In the genomic region with DNA sequence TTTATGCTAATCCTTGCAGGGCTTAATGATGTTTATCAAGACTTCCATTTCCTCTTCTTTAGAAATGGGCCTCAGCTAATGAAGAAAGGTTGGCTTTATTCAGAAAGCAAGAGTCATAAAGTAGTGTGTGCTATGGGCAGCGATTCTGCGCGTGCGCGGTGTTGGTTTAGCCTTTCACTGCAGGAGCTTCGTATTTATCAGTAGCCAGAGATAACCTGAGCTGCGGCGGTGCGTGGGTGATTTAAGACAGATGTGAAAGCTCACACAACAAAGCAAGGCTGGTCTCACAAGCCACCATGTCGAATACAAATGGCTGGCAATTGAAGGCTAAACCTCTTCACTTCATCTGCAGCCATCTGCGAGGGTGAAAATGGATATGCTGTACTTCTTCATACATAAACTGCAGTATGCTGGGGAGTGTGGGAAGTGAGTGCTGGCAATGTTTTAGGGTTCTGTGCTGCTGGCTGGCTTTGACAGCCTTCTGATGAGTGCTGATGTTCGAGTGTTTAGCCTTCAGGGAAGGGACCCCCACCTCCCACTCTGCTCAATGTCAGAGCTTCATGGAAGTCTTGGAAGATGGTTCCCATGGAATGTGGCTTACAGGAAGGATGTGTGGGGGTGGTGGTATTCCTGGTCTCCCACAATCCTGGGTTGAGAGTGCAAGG, we compare ENCODE assay signal across 9 mouse cellular contexts.
A peak's percentile ranks its signal among the peaks of the same experiment; 100 is the strongest.
DNase-seq lines count a peak whose midpoint lies in the region; ATAC-seq and TF ChIP-seq lines count a peak whose summit lies in the region.
"Had no signal": no experiment of that assay in that cellular context is flagged by ENCODE, and none has a peak within 500 bp of the region (broad histone marks: within the 10 kb centered on the region; RNA-seq: fewer than 3 reads in every experiment).

No protein-coding gene starts in this region.

- intact Hi-C loops in left cerebral cortex, adult 2 months (cut with DNase I), result loop anchor here (2.0 to 10.0 kb wide), 3 partner anchors 34 to 382 kb away; a partner anchor contains a TSS

- H3K9ac ChIP-seq in forebrain, embryonic 16.5 days (replicated peaks; ENCODE audit: low read depth, low read length), result no peak overlapping the region
- H3K9ac ChIP-seq in midbrain, embryonic 13.5 days (replicated peaks), result no peak overlapping the region

- peak; percentile 73 for ATAC-seq in frontal cortex, adult (ENCODE audit: low TSS enrichment)
- 0 out of 2 replicates have a peak, but pooled peaks have one; percentile 33 for ATAC-seq in forebrain, embryonic 16.5 days
- ATAC-seq in midbrain, embryonic 13.5 days, result no peak; the same call in 1 of the 2 replicates

- DNase-seq in frontal cortex, postnatal 25 days (ENCODE audit: low spot score in 2 of 2), result no peak
- DNase-seq in left cerebral cortex, adult 2 months (ENCODE audit: extremely low spot score in 1 of 2, low spot score in 2 of 2), result no peak
- no peak for DNase-seq in left cerebral cortex, adult 11 months (ENCODE audit: low spot score)
- no peak for DNase-seq in cerebellum, adult 18-20 months
- no peak for DNase-seq in thymus, postnatal 10 days (ENCODE audit: low spot score in 2 of 2)

- TF ChIP-seq CTCF in left cerebral cortex, adult 2 months (IDR thresholded peaks at IDR 0.05), result no peak

- no peak overlapping the region for H3K4me3 ChIP-seq in left cerebral cortex, adult 2 months
- H3K4me3 ChIP-seq in forebrain, embryonic 16.5 days (replicated peaks; ENCODE audit: low read length), result no peak overlapping the region
- no peak overlapping the region for H3K4me3 ChIP-seq in midbrain, embryonic 13.5 days (replicated peaks)
- H3K4me3 ChIP-seq: erythroblast, embryonic 14.5 days had no signal

- 0 out of 2 replicates have a peak, but pooled peaks cover 2% of the 10 kb centered on the region for H3K9me3 ChIP-seq in forebrain, embryonic 16.5 days (ENCODE audit: control insufficient read depth, low read length)
- H3K9me3 ChIP-seq in midbrain, embryonic 13.5 days, result no peaks in the 10 kb centered on the region

- no peaks in the 10 kb centered on the region for H3K36me3 ChIP-seq in forebrain, embryonic 16.5 days (ENCODE audit: control insufficient read depth, insufficient read depth)
- 0 out of 2 replicates have a peak, but pooled peaks cover 2% of the 10 kb centered on the region for H3K36me3 ChIP-seq in midbrain, embryonic 13.5 days

- WGBS in forebrain, embryonic 16.5 days, result 78% methylated on average over 12 of the region's 12 CpGs
- 77% methylated on average over 12 of the region's 12 CpGs for WGBS in midbrain, embryonic 13.5 days

- peak overlapping the region; percentile 57; the same call in 1 of the 2 replicates for H3K27ac ChIP-seq in left cerebral cortex, adult 2 months
- no peak overlapping the region for H3K27ac ChIP-seq in forebrain, embryonic 16.5 days (ENCODE audit: low read length)
- H3K27ac ChIP-seq in midbrain, embryonic 13.5 days, result peak overlapping the region; percentile 37; the same call in 1 of the 2 replicates

- no peaks in the 10 kb centered on the region for H3K27me3 ChIP-seq in forebrain, embryonic 16.5 days (replicated peaks; ENCODE audit: control insufficient read depth, insufficient read depth, low read length)
- no peaks in the 10 kb centered on the region for H3K27me3 ChIP-seq in midbrain, embryonic 13.5 days

- H3K4me2 ChIP-seq in forebrain, embryonic 16.5 days (ENCODE audit: low read length), result no peak overlapping the region
- no peak overlapping the region for H3K4me2 ChIP-seq in midbrain, embryonic 13.5 days (replicated peaks)

- peaks cover 3% of the 10 kb centered on the region; the same call in 1 of the 2 replicates for H3K4me1 ChIP-seq in forebrain, embryonic 16.5 days (replicated peaks; ENCODE audit: control insufficient read depth, insufficient read depth, low read length)
- H3K4me1 ChIP-seq in midbrain, embryonic 13.5 days (replicated peaks), result peaks cover 11% of the 10 kb centered on the region
